Mouse (Mus musculus) CD4-positive, CD25-positive, alpha-beta regulatory T cell, adult 2 months (primary cell): ENCODE measurements around the gene Crybg2.

ENCODE experiments used
- DNase-seq: peaks from one replicate; pipeline ENCODE4 v3.0.0-alpha.2; 2012; ENCODE audit warnings: low read depth, low spot score

Crybg2 gene

DNA sequence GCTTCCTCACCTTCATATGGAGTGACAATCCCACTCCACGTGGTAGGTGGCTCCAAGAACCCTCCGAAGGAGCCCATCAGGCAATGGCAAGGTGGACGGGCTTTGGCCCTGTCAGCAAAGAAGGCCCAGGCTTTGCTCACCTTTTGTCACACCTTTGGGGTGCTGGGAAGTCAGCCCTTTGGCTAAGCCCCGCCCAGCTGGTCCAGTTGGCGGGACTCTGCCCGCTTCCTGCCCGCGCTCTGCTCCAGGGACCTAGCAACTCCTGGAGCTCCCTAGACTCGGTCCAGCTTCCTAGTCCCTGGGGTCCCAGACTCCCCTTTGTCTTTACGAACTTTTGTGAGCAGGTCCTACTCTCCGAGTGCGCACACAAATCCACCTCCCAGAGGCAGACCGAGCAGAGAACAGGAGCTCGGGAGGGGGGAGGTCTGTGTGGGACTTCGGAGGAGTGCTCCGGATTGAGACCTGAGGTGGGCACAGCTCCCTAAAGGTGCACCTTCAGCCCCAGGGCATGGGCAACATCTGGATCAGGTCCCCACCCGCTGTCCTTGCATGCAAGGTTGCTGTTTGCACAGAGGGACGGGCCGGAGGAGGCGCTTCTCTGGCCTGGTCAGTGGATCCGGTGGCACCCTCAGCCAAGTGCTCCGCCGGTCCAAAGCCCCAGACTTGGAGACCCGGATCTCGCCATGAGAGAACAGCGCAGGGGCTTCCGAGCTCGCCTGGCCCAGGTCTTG lies at the start of gene Crybg2:
Crybg2 (plus strand) TSS at position 681 of the 731 bp plus-strand sequence.
- no peak for DNase-seq

DNA sequence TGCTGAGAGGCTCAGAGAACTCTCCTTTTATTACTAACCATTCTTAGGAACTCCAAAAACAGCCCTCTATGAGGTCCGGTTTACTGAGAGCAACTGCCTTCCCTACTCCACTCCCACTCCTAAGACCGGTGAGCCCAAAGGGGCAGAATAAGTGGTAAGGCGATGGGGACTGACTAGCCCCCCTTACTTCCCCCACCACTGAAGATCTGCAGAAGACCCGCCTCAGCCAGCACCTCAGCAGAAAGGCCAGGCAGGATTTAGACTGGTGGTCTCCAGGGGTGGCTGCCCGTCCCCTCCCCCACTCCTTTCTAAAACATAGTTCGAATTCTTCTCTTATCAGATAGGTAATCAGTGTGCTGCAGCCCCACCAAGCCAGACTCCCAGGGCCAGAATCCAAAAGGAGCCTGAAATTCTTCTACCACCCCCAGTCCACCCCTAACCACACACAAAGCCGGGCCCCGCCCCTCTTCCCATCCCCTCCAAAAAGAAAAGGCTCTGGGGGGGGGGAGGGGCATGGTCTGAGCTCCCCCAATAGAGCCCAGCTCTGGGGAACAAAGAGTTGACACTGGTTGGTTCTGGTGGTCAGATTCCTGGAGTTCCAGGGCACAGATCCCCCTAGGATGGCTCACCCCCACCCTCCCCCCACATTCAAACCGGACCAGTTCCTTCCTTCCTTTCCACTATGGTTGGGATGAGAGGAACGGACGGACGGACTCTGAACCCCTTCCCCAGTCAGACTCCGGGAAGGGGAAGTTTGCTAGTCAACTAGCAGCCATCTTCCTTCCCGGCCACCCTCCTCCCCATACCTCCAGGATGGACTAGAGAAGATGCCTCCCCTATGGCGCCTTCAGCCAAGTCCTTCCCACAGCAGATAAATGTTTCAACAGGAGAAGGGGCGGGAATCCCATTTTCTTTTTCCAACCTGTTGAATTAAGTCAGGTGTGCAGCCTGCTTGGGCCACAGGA lies 48.9 kb upstream of the Crybg2 start:
- no peak for DNase-seq

DNA sequence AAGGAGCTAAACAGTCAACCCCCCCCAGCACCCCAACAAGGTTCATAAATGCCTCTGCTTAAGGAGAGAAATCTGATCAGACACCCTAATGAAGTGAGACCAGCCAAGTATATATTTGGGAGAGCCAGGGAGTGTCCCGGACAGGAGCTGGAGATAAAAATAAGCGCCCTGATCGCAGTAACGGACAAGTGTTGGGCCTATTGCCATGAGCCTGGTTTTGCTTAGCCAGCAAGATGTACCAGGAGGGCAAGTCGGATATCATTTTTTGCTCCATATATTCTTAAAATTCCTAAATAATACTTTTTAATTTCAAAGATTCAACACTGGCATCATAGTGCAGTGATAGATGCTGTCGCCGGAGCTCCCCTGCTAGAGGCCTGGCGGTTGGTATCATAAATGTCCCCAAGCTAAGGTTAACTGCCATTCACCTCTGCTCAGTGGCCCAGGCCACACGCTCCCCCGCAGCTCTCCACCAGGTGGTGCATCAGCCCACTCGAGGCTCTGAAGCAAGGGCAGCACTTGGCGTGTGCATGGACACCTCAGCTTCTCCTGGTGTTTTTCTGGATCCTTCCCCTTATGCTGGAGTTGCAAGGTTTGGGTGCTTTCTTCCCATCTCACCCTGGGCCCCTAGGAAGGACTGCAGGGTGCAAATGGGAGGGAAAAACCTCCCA lies 47.6 kb upstream of the Crybg2 start:
- DNase-seq, result peak; percentile 40

DNA sequence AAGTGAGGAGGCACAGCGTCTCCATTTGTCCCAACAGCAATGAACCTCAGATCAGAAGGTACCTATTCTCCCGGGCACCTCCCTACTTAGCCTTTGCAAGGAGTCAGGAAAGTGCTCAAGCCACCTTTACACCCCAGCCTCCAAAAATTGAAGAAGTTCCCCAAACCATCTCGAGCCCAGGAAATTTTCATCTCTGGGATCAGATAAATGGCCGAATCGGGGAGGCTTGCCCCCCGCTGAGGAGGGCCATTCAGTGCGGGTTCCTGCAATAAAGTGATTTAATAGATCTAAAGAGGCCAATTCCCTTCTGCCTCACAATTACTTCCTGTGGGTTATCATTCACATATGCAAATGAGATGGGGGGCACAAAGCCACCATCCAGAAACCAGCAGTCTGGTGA lies 44.4 kb upstream of the Crybg2 start:
- DNase-seq, result no peak

DNA sequence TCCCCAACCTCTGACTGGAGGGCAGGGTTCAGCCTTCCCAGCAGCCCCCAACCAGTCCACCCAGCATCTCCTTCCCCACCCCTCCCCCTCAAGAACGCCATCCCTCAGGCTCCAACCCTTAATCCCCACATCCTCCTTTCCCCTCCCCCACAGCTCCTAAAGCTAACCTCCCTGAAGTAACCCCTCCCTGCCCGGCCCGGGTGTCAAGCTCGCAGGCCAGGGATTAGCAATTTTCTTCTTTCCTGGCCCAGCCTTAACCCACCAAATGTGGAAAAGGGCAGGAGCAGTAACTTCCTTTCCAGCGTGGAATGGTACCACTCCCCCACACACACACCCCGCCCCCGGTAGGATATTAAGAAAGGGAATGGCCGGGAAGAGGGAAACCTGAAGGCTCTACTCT lies 43.8 kb upstream of the Crybg2 start:
- DNase-seq, result no peak

DNA sequence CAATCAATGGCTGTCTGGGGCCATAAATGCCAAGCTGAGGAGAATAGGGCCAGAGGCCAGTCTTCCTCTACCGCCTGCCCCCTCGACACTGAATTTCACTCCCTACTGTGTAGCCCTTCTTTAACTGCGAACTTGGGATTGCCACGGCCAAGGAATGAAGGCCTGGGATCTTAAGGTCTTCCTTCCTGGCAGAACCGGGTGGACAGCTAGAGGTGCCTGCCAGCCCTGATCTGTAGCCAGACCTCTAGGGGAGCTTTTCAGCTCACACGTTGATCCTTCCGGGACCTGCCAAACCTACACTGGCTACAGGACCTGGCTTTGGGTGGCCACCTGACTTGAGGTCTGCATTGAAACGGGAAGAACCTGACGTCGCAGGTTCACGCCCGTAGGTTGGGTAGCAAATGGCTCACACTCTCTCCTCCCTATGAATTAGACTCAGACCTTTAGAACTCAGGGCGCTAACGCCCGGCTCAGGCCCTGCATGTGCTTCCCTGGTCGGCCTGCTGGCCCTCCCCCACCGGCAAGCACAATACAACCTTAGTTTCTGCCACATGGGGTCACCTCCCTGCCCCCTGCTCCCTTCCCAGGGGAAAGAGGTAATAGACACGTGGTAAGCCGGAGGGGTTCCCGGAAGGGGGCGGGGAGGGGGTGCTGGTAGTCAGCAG lies 43.3 kb upstream of the Crybg2 start:
- DNase-seq, result no peak

DNA sequence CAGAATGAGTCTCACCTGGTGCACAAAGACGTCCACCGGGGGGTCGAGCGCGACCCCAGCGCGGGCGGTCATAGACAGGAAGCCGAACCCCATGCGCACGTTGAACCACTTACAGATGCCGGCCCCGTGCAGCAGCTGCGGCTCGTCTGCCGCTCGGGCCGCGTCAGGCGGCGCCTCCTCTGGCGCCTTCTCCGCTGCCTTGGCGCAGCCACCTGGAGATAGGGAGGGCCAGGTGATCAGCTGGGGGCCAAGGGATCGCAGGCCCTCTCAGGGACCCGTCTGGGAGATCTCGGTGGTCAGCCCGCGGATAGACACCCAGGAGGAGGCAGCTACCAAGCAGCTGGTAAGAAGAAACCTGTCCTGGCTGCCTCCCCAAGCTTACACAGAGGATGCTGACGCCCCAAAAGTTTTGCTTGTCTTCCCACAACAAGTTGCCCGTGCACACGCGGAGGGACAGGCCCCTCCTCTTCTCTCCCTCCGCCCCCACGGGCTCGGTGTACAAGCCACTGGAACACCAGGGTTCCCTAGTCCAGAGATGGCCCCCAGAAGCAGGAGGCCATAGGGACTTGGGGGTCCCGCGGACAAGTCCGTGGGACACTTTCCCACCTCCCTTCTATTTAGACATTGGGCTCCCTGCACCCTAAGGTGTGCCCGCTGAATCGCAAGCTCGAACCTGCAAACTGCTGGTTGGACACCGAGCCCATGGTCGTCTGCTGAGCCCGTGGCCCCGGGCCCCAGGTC lies 42.4 kb upstream of the Crybg2 start:
- no peak for DNase-seq

DNA sequence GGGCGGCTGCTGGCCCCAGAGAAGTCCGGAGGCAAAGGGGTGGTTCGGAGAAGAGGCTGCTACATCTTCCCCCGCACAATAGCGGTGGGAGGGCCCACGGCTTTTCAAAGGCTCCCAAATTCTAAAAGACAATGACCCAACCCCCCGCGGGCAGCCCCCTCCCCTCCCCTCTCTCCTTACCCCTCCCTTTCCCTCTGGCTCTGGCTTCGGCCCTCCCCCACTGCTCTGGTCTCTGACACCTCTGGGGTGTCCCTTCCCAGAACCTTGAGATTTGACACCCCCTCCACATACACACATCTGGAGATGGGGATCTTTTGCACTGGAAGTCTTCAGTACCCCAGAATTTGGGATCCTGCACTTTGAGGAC lies 41.9 kb upstream of the Crybg2 start, which contains the start of gene Lin28a:
Lin28a (minus strand) TSS at position 63 of the 367 bp plus-strand sequence.
- DNase-seq, result no peak

DNA sequence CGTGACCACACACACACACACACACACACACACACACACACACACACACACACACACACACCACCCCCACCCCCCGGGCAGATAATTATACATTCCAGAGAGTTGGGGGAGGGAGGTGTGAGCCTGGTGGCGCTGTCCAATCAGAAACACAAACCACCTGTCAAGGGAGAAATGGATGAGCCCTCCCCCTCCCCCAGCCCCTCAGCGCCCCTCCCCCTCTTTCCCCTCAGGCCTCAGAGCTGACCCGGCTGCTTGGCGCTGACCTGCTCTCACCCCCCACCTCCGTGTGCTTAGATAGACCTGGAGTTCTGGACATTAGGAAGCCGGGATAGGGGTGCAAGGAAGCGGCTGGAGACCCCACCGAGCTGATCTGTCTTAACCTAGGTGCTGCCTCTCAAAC lies 41.4 kb upstream of the Crybg2 start:
- no peak for DNase-seq

DNA sequence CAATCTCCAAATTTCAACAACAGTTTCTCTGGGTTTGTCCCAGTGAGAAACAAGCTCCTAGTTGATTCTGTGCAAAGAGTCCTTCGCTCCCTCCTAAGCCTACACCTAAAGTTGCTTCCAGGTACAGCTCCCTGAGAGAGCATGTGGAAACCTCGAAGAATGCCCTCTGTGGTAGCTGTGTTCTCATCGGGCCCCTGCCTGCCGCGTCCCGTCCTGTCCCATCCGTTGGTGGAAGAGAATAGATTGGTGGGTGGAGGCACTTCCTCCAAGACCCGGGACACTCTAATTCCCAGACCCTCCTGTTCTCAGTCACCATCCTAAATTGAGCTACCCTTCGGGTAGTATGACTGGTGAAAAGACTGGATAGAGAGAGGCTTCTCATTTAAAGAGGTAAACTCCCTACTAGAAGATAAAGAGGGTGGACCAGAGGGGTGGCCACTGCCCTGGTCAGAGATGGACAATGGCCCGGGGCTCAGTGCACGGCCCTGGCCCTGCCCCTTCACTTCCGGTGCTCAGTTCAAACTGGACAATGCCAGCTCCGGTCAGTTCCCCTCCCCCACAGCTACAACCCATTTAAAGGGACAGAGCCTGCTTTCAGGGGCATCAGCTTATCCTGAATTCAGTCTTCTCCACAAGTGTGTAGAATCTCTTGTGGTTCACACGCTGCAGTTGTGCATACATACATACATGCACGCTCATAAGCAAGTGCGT lies 40.8 kb upstream of the Crybg2 start:
- DNase-seq, result no peak

DNA sequence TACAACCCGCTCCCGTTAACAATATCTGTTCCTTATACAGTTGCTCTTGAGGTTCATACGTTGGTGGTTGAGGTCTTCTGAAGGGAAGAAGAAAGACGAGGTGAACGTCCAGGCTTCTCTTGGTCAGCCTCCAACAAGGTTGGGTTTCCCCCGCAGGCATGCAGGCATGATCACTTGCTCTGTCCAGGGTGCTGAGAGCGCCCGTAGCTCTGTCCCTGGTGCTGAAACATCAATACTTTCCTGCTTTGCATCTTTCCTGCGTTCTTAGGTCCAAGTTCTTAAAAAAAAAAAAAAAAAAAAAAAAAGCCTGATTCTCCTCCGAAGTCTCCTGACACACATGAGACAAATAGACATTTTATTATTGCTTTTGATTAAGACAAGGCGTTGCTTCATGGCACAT lies 40.0 kb upstream of the Crybg2 start:
- peak; percentile 71 for DNase-seq

DNA sequence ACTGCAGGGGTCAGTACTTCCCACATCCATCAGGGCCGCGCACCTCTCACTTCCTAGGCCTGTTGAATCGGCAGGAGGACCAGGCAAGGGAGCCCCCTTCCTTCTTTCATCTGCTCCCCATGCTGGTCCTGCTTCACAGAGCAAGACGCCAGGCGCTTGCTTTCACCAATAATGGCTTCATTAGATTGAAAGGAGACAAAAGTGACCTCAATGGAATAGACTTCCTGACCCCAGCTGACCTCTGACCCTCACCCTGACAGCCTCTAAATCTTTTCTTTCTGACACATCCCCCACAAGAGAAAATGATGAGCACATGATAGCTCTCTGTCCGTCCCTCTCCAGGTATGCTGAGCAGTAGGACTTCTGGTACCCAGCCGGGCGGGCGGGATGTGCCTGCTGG lies 34.8 kb upstream of the Crybg2 start:
- no peak for DNase-seq

DNA sequence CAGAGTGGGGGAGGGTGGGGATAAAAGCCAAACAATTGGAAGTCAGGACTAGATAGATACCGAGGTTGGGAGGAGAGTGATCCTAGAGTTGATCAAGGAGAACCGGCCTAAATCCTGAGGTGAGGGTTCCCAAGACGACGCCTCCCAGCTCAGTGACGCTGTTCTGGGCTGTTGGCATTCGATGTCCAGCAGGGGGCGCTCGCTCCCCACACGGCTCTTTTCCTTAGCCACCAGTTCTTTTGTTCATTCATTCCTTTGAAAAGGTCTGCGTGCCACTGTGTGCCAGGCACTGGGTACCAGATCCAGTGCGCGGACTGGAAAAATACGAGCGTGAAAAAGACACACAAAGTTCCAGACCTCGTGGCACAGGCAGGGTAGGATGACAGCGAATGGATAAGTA lies 24.7 kb upstream of the Crybg2 start:
- DNase-seq, result peak; percentile 91

DNA sequence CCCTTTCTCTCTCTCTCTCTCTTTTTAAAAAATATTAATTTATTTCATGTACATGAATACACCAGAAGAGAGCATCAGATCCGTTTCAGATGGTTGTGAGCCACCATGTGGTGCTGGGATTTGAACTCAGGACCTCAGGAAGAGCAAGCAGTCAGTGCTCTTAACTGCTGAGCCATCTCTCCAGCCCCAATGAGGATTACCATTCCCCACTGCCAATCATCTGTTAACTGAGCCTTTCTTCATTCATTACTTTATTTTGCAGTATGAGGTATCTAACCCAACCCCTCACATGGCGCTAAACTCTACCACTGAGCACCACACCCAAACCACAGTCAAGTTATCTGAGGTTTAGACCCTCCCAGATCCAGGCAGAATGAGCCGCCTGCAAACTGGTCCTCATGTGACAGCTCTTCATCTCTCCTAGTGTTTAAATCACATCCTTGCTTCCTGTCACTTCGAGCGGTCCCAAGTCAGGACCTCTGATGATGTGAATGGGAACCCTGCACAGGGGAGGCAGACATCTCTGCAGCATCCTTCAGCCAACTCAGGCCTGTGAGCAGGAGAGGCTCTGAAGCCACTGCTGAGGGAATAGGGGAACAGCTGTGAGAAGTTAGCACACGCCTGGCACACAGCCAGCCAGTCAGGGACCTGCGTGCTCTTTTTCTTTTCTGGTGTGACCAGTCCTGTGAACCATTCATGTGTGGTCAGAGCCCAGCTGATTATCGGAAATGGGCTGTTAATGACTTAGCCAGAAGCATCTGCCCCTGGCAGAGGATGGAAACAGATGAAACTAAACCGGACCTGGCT lies 19.1 kb upstream of the Crybg2 start:
- DNase-seq, result peak; percentile 49

DNA sequence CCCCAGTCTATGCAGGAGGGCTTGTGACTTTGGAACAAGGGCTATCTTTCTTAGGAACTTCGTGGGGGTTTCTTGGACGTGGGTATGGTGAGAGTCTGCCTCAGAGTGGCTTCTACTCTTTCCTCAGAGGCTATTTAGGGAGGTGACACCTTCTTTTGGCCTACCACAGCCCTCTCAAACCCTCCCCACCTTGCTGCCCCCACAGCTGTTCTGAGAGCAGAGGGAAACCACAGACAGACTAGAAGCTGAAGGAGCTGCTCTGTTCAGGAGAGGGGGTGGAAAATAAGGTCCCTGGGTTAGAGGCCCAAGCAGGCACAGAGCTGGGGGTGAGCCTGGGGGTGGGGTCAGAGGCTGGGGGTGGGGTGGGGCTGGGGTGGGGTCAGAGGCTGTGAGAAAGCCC lies 17.6 kb upstream of the Crybg2 start:
- DNase-seq, result peak; percentile 16

DNA sequence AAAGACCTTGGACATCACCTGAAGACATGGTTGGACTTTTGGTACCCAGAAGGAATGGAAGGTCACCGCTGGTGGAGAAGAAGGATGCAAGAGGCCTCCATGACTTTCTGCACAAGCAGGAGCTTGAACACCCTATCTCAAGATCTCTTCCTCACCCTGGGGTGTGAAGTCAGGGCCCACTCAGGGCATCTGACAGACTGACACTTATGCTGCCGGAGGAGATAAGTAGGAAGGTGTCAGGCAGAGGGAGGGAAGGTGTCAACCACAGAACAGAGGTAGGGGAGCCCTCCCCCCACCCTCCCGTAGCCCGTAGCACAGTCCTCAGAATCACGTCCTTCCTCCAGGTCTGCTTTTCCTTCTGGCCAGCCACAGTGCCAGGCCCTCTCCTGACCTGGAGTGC lies 13.0 kb upstream of the Crybg2 start:
- no peak for DNase-seq

DNA sequence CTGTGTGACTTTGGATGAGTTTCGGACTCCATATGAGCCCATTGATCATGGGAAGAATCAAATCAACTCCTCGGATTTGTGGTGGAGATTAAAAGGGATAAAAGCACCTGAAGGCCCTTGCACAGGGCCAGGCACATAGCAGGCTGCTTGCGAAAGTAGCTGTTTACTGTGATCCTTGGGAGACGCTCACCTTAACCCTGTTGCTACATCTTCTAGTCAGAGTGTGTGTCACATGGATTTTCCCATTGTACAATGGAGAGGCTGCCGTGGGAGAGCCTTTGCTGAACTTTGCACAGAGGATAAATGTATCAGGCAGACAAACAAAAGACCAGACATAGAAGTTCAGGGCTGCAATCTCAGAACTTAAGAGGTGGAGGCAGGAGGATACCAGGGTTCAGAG lies 8.7 kb upstream of the Crybg2 start:
- DNase-seq, result no peak

DNA sequence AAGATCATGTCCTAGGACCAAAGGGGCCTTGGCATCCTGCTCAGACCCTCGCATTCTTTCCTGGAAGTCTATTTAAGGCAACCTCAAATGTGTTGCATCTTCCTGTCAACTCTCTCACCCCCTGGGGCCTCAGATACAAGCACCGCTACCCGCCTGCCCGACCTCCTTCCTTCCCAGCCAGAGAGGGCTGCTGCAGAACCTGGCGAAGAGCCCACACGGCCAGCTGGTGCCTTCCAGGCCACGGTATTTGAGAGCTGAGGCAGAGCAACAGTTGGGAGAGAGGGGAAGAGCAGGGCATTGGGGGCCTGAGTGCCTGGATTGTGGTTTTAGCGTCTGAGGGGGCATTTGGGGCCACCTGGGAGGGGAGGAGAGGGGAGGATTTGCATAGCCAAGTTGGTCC lies 8.1 kb upstream of the Crybg2 start:
- peak; percentile 26 for DNase-seq

DNA sequence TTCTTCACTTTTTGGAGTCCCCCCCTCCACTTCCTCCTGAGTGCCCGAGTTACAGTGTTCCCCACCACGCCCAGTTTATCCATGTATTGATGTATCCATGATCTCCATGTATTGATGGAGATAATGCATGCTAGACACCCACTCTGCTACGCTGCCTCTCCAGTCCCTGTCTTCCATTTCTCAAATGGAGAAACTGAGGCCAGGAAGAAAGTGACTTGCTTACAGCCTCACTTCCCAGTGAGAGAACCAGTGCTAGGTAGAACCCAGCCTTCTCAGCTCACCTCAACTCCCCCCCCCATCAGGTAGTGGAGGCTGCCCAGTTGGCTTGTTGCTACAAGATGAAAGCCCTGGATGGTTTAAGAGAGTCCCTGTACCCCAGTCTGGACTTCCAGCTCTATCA lies 7.1 kb upstream of the Crybg2 start, which contains the start of gene Zfp683:
Zfp683 (plus strand) TSS at position 301 of the 400 bp plus-strand sequence.
- no peak for DNase-seq
